ENCODE assay signal across 17 mouse cellular contexts in the genomic region with DNA sequence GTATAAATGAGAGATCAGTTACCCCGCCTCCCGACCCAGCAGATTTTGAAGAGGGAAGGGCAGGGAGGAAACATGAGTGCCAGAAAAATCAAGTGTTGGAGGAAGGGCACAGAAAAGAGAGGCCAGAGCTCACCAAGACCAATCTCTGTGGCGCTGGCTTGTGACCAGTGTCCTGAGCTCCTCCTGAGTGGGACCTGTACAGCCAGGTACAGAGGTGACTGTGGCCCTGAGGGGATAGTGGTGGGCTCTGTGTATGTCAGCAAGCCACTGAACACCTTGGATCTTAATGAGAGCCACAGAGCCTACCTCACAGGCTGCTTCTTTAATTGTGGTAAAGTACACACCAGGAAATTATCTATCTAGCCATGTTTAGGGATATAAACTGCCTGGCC. TPM values are rescaled to one million over a fixed set of nuclear protein-coding genes. Genes with fewer than 3 reads are reported as not detected.
DNase-seq lines count a peak whose midpoint lies in the region; ATAC-seq and TF ChIP-seq lines count a peak whose summit lies in the region.
"Had no signal": no experiment of that assay in that cellular context is flagged by ENCODE, and none has a peak within 500 bp of the region (broad histone marks: within the 10 kb centered on the region; RNA-seq: fewer than 3 reads in every experiment).

No protein-coding gene starts in this region.

- DNase-seq in cerebellum, postnatal 14 days: peak; percentile 23 to 31
- no peak for DNase-seq in cerebellum, adult 8-10 months
- peak; percentile 34 for DNase-seq in lung, postnatal 0 days (ENCODE audit: low spot score)
- no peak for DNase-seq in lung, postnatal 25 days (ENCODE audit: low spot score)
- DNase-seq in hindbrain, postnatal 0 days (ENCODE audit: low spot score): no peak
- DNase-seq in thymus, postnatal 4 days: no peak
- no peak for DNase-seq in left cerebral cortex, adult 2 months (ENCODE audit: extremely low spot score in 1 of 2, low spot score in 2 of 2)
- DNase-seq: cerebellum, adult 11 months; gastrocnemius, postnatal 14 days; heart, postnatal 4 days; kidney, adult 2 months; kidney, postnatal 4 days; liver; right cerebral cortex, postnatal 4 days; thymus, postnatal 14 days had no signal

- H3K9ac ChIP-seq in lung, postnatal 0 days (replicated peaks; ENCODE audit: low read depth): no peak overlapping the region
- H3K9ac ChIP-seq in hindbrain, postnatal 0 days (replicated peaks; ENCODE audit: low read length): no peak overlapping the region
- peak overlapping the region; percentile 32; the same call in 1 of the 2 replicates for H3K9ac ChIP-seq in neural tube, embryonic 14.5 days (replicated peaks; ENCODE audit: low read depth, low read length)

- no peaks in the 10 kb centered on the region for H3K36me3 ChIP-seq in lung, postnatal 0 days (ENCODE audit: insufficient read depth, low read length)
- no peaks in the 10 kb centered on the region for H3K36me3 ChIP-seq in hindbrain, postnatal 0 days (ENCODE audit: insufficient read depth, low read length)
- H3K36me3 ChIP-seq in neural tube, embryonic 14.5 days (ENCODE audit: control insufficient read depth, insufficient read depth, low read length): no peaks in the 10 kb centered on the region

- intact Hi-C loops in left cerebral cortex, adult 2 months (cut with DNase I): no loop called here

- H3K9me3 ChIP-seq in lung, postnatal 0 days (ENCODE audit: low read length): peaks cover 12% of the 10 kb centered on the region; the same call in 1 of the 2 replicates
- H3K9me3 ChIP-seq in hindbrain, postnatal 0 days (ENCODE audit: low read length): no peaks in the 10 kb centered on the region
- no peaks in the 10 kb centered on the region for H3K9me3 ChIP-seq in neural tube, embryonic 14.5 days (ENCODE audit: control insufficient read depth, low read length)

- TF ChIP-seq EP300 in lung, postnatal 0 days (IDR thresholded peaks at IDR 0.05): no peak

- H3K4me1 ChIP-seq in lung, postnatal 0 days (ENCODE audit: insufficient read depth, low read depth, low read length): no peaks in the 10 kb centered on the region
- no peaks in the 10 kb centered on the region for H3K4me1 ChIP-seq in hindbrain, postnatal 0 days (ENCODE audit: insufficient read depth, low read length)
- H3K4me1 ChIP-seq in neural tube, embryonic 14.5 days (ENCODE audit: control insufficient read depth, insufficient read depth, low read length): peaks cover 15% of the 10 kb centered on the region

- H3K27ac ChIP-seq in lung, postnatal 0 days (ENCODE audit: low read length): no peak overlapping the region
- no peak overlapping the region for H3K27ac ChIP-seq in hindbrain, postnatal 0 days
- H3K27ac ChIP-seq in neural tube, embryonic 14.5 days (ENCODE audit: low read depth, low read length): peak overlapping the region; percentile 85
- H3K27ac ChIP-seq in left cerebral cortex, adult 2 months: no peak overlapping the region

- peak; percentile 25; the same call in 1 of the 2 replicates for ATAC-seq in lung, postnatal 0 days
- peak; percentile 49; the same call in 1 of the 2 replicates for ATAC-seq in hindbrain, postnatal 0 days
- peak; percentile 8; the same call in 1 of the 2 replicates for ATAC-seq in neural tube, embryonic 14.5 days (ENCODE audit: low read depth)

- H3K4me2 ChIP-seq in lung, postnatal 0 days (replicated peaks; ENCODE audit: low read depth, low read length): no peak overlapping the region
- H3K4me2 ChIP-seq in hindbrain, postnatal 0 days (ENCODE audit: low read depth, low read length): no peak overlapping the region
- no peak overlapping the region for H3K4me2 ChIP-seq in neural tube, embryonic 14.5 days (ENCODE audit: low read depth, low read length)
- H3K4me2 ChIP-seq: heart, embryonic 11.5 days had no signal

- 43% methylated on average over 3 of the region's 3 CpGs for WGBS in lung, postnatal 0 days
- WGBS in hindbrain, postnatal 0 days: 39% methylated on average over 3 of the region's 3 CpGs
- 44% methylated on average over 3 of the region's 3 CpGs for WGBS in neural tube, embryonic 14.5 days

- TF ChIP-seq CTCF in lung, postnatal 0 days (IDR thresholded peaks at IDR 0.05): no peak
- no peak for TF ChIP-seq CTCF in hindbrain, postnatal 0 days (IDR thresholded peaks at IDR 0.05; ENCODE audit: low read depth)
- TF ChIP-seq CTCF in left cerebral cortex, adult 2 months (IDR thresholded peaks at IDR 0.05): no peak

- H3K4me3 ChIP-seq in lung, postnatal 0 days (ENCODE audit: low read depth, low read length): no peak overlapping the region
- no peak overlapping the region for H3K4me3 ChIP-seq in hindbrain, postnatal 0 days (ENCODE audit: low read length)
- H3K4me3 ChIP-seq in neural tube, embryonic 14.5 days (ENCODE audit: low read depth, low read length): no peak overlapping the region
- no peak overlapping the region for H3K4me3 ChIP-seq in left cerebral cortex, adult 2 months

- H3K27me3 ChIP-seq in lung, postnatal 0 days (replicated peaks; ENCODE audit: insufficient read depth, low read length): no peaks in the 10 kb centered on the region
- no peaks in the 10 kb centered on the region for H3K27me3 ChIP-seq in hindbrain, postnatal 0 days (ENCODE audit: insufficient read depth, low read length)
- H3K27me3 ChIP-seq in neural tube, embryonic 14.5 days (ENCODE audit: control insufficient read depth, insufficient read depth, low read length): no peaks in the 10 kb centered on the region

RNA-seq across cellular contexts. Expression of gene Traf3ip2, which starts 14.9 kb away (rescaled TPM):
- 30.6 and 31.7 TPM in 2 replicates for polyA plus RNA-seq in lung, postnatal 0 days (2015; fragmentation: Nextera tagmentation; extraction: Ambion mirVana)
- 5.3 and 9.6 TPM in 2 replicates for total RNA-seq in hindbrain, postnatal 0 days (2014; rRNA removed)
- 5.7 and 6.2 TPM in 2 replicates for polyA plus RNA-seq in hindbrain, postnatal 0 days (2015; fragmentation: Nextera tagmentation; extraction: Ambion mirVana)
- polyA plus RNA-seq in neural tube, embryonic 14.5 days (2014; fragmentation: Nextera tagmentation; extraction: Ambion mirVana): 5.7 and 6.1 TPM in 2 replicates
- under 1 TPM; 0.61 to 0.82 TPM for total RNA-seq in left cerebral cortex, adult 2 months (2021)

Comparison
In these comparisons a context has a peak if more than half of its experiments do, and no peak if none do; other contexts are left out.
1. DNase-seq: peak in cerebellum, postnatal 14 days (2 of 2) and lung, postnatal 0 days (single experiment); none in cerebellum, adult 8-10 months (single experiment), lung, postnatal 25 days (single experiment), hindbrain, postnatal 0 days (single experiment), thymus, postnatal 4 days (single experiment) and left cerebral cortex, adult 2 months (0 of 2).
2. Peak in every context shown above with its lines, with median percentiles within 50 percentile points of each other: ATAC-seq.